Mouse (Mus musculus): ENCODE data around the gene Neurl4. TPM values are rescaled to one million over a fixed set of nuclear protein-coding genes. Genes with fewer than 3 reads are reported as not detected.
"Not testable (repeated sequence)": the region's sequence is repeated elsewhere in the genome, so short reads cannot be mapped to it uniquely, and the experiment has no call there.

Gene Neurl4
- polyA plus RNA-seq, 1 experiment = 32.4 TPM

DNA sequence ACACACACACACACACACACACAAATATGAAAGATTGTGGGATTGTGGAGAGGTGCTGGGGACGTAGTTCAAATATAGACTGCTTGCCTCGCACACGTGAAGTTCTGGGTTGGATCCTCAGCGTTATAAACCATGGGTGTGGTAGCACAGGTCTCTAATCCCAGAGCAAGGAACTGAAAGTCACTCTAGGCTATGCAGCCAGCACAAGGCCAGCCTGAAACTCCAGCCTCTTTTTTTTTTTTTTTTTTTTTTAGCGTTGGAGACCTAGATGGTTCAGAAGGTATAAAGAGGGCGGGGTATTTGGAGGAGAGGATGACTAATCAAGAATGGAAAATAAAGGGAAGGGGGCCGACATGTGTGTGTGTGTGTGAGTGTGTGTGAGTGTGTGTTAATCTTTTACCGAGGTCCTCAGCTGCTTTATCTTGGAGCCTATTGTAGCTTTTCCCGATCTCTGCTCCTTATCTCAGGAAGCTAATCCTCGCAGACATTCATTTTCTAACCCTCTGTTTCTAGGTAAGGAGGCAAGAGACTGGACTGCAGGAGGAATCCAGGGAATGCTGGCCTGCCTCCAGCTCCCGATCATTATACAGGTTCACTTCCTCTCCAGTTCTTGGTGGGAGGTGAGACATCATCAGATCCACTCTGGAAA lies 52.5 kb downstream of the Neurl4 start:
- TF ChIP-seq POLR2A (IDR thresholded peaks at IDR 0.05; ENCODE audit: insufficient read depth, low read length) (no peak), EP300 (IDR thresholded peaks at IDR 0.05; ENCODE audit: insufficient read depth, low read depth, low read length) (no peak), CTCF (IDR thresholded peaks at IDR 0.05; ENCODE audit: low read depth, low read length) (no peak)
- Histone ChIP-seq H3K36me3 (ENCODE audit: control insufficient read depth, insufficient read depth, low read length, poor library complexity, severe bottlenecking) (no peaks in the 10 kb centered on the region), H3K9ac (ENCODE audit: low read depth, poor library complexity, severe bottlenecking) (no peak overlapping the region), H3K9me3 (replicated peaks; ENCODE audit: control insufficient read depth, insufficient read depth, low read length, poor library complexity, severe bottlenecking) (no peaks in the 10 kb centered on the region), H3K4me1 (ENCODE audit: control insufficient read depth, insufficient read depth, low read length) (no peaks in the 10 kb centered on the region), H3K4me3 (ENCODE audit: low read depth, low read length) (no peak overlapping the region), H3K27ac (ENCODE audit: insufficient read depth, low read length) (no peak overlapping the region), H3K27me3 (ENCODE audit: control insufficient read depth, insufficient read depth, low read length, poor library complexity, severe bottlenecking) (no peaks in the 10 kb centered on the region)

DNA sequence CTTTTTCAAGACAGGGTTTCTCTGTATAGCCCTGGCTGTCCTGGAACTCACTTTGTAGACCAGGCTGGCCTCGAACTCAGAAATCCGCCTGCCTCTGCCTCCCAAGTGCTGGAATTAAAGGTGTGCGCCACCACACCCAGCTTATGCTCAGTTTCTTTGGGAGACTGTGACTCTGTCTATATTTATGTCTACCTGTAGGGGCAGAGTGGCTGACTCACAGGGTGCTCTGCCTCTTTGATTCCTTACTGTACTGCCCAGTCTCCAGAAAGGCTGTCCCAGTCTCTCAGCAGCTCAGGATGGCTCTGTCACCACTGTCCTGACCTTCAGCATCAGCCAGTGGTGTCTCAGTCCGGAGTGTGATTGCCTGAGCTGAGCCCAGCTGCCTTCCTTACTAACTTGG lies 54.7 kb downstream of the Neurl4 start:
- H3K36me3 ChIP-seq (ENCODE audit: control insufficient read depth, insufficient read depth, low read length, poor library complexity, severe bottlenecking); H3K27ac ChIP-seq (ENCODE audit: insufficient read depth, low read length); H3K4me3 ChIP-seq (ENCODE audit: low read depth, low read length); H3K9ac ChIP-seq (ENCODE audit: low read depth, poor library complexity, severe bottlenecking); H3K27me3 ChIP-seq (ENCODE audit: control insufficient read depth, insufficient read depth, low read length, poor library complexity, severe bottlenecking); H3K4me1 ChIP-seq (ENCODE audit: control insufficient read depth, insufficient read depth, low read length); H3K9me3 ChIP-seq (replicated peaks; ENCODE audit: control insufficient read depth, insufficient read depth, low read length, poor library complexity, severe bottlenecking): not testable (repeated sequence)

DNA sequence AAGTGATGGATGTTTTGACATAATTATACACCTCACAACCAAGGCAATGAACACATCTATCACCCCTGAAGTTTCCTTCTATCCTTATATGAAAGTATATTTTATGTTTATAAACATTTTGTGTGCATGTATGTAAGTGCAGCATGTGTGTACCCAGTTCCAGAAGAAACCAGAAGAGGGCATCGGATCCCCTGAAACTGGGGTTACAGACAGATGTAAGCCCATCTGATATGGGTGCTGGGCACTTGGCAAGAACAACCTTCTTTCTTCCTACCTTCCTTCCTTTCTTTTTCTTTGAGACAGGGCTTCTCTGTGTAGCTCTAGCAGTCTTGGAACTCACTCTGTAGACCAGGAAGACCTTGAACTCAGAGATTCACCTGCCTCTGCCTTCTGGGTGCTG lies 55.3 kb downstream of the Neurl4 start:
- TF ChIP-seq CTCF (IDR thresholded peaks at IDR 0.05; ENCODE audit: low read depth, low read length) = no peak
- no peak for TF ChIP-seq EP300 (IDR thresholded peaks at IDR 0.05; ENCODE audit: insufficient read depth, low read depth, low read length)
- TF ChIP-seq POLR2A (IDR thresholded peaks at IDR 0.05; ENCODE audit: insufficient read depth, low read length) = no peak
- H3K9me3 ChIP-seq (replicated peaks; ENCODE audit: control insufficient read depth, insufficient read depth, low read length, poor library complexity, severe bottlenecking) = no peaks in the 10 kb centered on the region
- no peaks in the 10 kb centered on the region for H3K4me1 ChIP-seq (ENCODE audit: control insufficient read depth, insufficient read depth, low read length)
- no peaks in the 10 kb centered on the region for H3K27me3 ChIP-seq (ENCODE audit: control insufficient read depth, insufficient read depth, low read length, poor library complexity, severe bottlenecking)
- no peak overlapping the region for H3K27ac ChIP-seq (ENCODE audit: insufficient read depth, low read length)
- no peak overlapping the region for H3K9ac ChIP-seq (ENCODE audit: low read depth, poor library complexity, severe bottlenecking)
- no peak overlapping the region for H3K4me3 ChIP-seq (ENCODE audit: low read depth, low read length)
- no peaks in the 10 kb centered on the region for H3K36me3 ChIP-seq (ENCODE audit: control insufficient read depth, insufficient read depth, low read length, poor library complexity, severe bottlenecking)

DNA sequence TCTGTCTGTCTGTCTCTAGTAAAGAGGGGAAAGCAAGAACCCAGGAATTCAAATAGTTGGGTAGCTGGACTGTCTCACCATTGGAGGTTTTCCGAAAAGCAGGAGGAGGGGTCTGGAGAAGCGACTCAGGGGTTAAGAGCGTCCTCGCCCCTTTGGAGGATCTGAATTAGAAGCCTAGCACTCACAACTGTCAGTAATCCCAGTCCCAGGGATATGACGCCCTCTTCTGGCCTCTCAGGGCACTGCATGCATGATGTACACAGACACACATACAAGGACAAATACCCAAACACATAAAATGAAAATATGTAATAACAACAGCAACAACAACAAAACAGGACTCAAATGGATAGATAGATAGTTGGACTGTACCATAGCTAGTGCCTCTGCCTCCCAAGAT lies 59.7 kb downstream of the Neurl4 start:
- TF ChIP-seq POLR2A (IDR thresholded peaks at IDR 0.05; ENCODE audit: insufficient read depth, low read length) (no peak), CTCF (IDR thresholded peaks at IDR 0.05; ENCODE audit: low read depth, low read length) (peak; percentile 73)
- Histone ChIP-seq H3K4me3 (ENCODE audit: low read depth, low read length) (no peak overlapping the region), H3K27ac (ENCODE audit: insufficient read depth, low read length) (no peak overlapping the region), H3K27me3 (ENCODE audit: control insufficient read depth, insufficient read depth, low read length, poor library complexity, severe bottlenecking) (no peaks in the 10 kb centered on the region), H3K9me3 (replicated peaks; ENCODE audit: control insufficient read depth, insufficient read depth, low read length, poor library complexity, severe bottlenecking) (no peaks in the 10 kb centered on the region), H3K36me3 (ENCODE audit: control insufficient read depth, insufficient read depth, low read length, poor library complexity, severe bottlenecking) (no peaks in the 10 kb centered on the region), H3K9ac (ENCODE audit: low read depth, poor library complexity, severe bottlenecking) (no peak overlapping the region), H3K4me1 (ENCODE audit: control insufficient read depth, insufficient read depth, low read length) (no peaks in the 10 kb centered on the region)

DNA sequence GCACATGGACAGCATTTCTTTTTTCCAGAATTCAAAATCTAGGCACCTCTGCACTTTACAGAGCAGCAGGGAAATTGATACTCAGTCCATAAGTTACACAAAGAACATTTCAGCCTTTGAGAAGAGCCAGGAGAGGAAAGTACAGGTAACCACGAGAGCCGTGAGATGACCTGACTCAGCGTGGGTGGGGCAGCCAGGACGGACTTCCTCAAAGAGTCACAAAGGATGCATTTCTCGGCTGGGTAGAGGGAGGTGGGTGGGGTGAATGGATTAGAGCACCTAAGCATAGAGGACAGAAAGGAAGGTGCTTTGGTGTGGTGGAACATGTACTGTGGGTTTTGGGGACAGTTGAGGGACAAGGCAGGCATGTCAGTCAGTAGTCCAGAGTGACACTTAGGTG lies 61.0 kb downstream of the Neurl4 start:
- H3K4me3 ChIP-seq (ENCODE audit: low read depth, low read length) = no peak overlapping the region
- H3K9ac ChIP-seq (ENCODE audit: low read depth, poor library complexity, severe bottlenecking) = no peak overlapping the region
- no peaks in the 10 kb centered on the region for H3K4me1 ChIP-seq (ENCODE audit: control insufficient read depth, insufficient read depth, low read length)
- no peaks in the 10 kb centered on the region for H3K27me3 ChIP-seq (ENCODE audit: control insufficient read depth, insufficient read depth, low read length, poor library complexity, severe bottlenecking)
- TF ChIP-seq POLR2A (IDR thresholded peaks at IDR 0.05; ENCODE audit: insufficient read depth, low read length) (no peak), EP300 (IDR thresholded peaks at IDR 0.05; ENCODE audit: insufficient read depth, low read depth, low read length) (no peak), CTCF (IDR thresholded peaks at IDR 0.05; ENCODE audit: low read depth, low read length) (no peak)
- H3K27ac ChIP-seq (ENCODE audit: insufficient read depth, low read length) = no peak overlapping the region
- H3K9me3 ChIP-seq (replicated peaks; ENCODE audit: control insufficient read depth, insufficient read depth, low read length, poor library complexity, severe bottlenecking) = no peaks in the 10 kb centered on the region
- no peaks in the 10 kb centered on the region for H3K36me3 ChIP-seq (ENCODE audit: control insufficient read depth, insufficient read depth, low read length, poor library complexity, severe bottlenecking)

Other genes with a start within 250 kb of the Neurl4 start
- gene Sox15, start 245.8 kb upstream of the Neurl4 start, polyA plus RNA-seq (2011; ENCODE audit: insufficient read depth, insufficient read length, low read depth, missing spikeins) = 45.2 and 48.1 TPM in 2 replicates
- gene Mpdu1, start 238.4 kb upstream of the Neurl4 start, polyA plus RNA-seq (2011; ENCODE audit: insufficient read depth, insufficient read length, low read depth, missing spikeins) = 65.7 and 71.0 TPM in 2 replicates
- gene Cd68, start 234.9 kb upstream of the Neurl4 start, polyA plus RNA-seq (2011; ENCODE audit: insufficient read depth, insufficient read length, low read depth, missing spikeins) = 32.9 and 36.2 TPM in 2 replicates
- 1,464 and 1,502 TPM in 2 replicates for gene Eif4a1, start 228.6 kb upstream of the Neurl4 start, polyA plus RNA-seq (2011; ENCODE audit: insufficient read depth, insufficient read length, low read depth, missing spikeins)
- 198 and 221 TPM in 2 replicates for gene Senp3, start 219.0 kb upstream of the Neurl4 start, polyA plus RNA-seq (2011; ENCODE audit: insufficient read depth, insufficient read length, low read depth, missing spikeins)
- gene Tnfsf13, start 215.3 kb upstream of the Neurl4 start, polyA plus RNA-seq (2011; ENCODE audit: insufficient read depth, insufficient read length, low read depth, missing spikeins) = 1.3 and 2.9 TPM in 2 replicates
- 3.4 and 4.1 TPM in 2 replicates for gene Tnfsf12, start 205.2 kb upstream of the Neurl4 start, polyA plus RNA-seq (2011; ENCODE audit: insufficient read depth, insufficient read length, low read depth, missing spikeins)
- gene Tnfsfm13, start 205.0 kb upstream of the Neurl4 start, polyA plus RNA-seq (2011; ENCODE audit: insufficient read depth, insufficient read length, low read depth, missing spikeins) = 1.9 and 3.6 TPM in 2 replicates
- gene Polr2a, start 142.4 kb upstream of the Neurl4 start, polyA plus RNA-seq (2011; ENCODE audit: insufficient read depth, insufficient read length, low read depth, missing spikeins) = 102 and 103 TPM in 2 replicates
- gene Slc35g3, start 139.1 kb upstream of the Neurl4 start, polyA plus RNA-seq (2011; ENCODE audit: insufficient read depth, insufficient read length, low read depth, missing spikeins) = not detected in 2 replicates
- 3.6 and 4.8 TPM in 2 replicates for gene Zbtb4, start 135.2 kb upstream of the Neurl4 start, polyA plus RNA-seq (2011; ENCODE audit: insufficient read depth, insufficient read length, low read depth, missing spikeins)
- 10.1 and 12.1 TPM in 2 replicates for gene Chrnb1, start 105.1 kb upstream of the Neurl4 start, polyA plus RNA-seq (2011; ENCODE audit: insufficient read depth, insufficient read length, low read depth, missing spikeins)
- gene Fgf11, start 99.2 kb upstream of the Neurl4 start, polyA plus RNA-seq (2011; ENCODE audit: insufficient read depth, insufficient read length, low read depth, missing spikeins) = 1.8 and 2.5 TPM in 2 replicates
- gene Tmem102, start 95.4 kb upstream of the Neurl4 start, polyA plus RNA-seq (2011; ENCODE audit: insufficient read depth, insufficient read length, low read depth, missing spikeins) = 10.1 and 11.6 TPM in 2 replicates
- not detected in 2 replicates for gene Gm39566, start 85.8 kb upstream of the Neurl4 start, polyA plus RNA-seq (2011; ENCODE audit: insufficient read depth, insufficient read length, low read depth, missing spikeins)
- gene Spem2, start 82.6 kb upstream of the Neurl4 start, polyA plus RNA-seq (2011; ENCODE audit: insufficient read depth, insufficient read length, low read depth, missing spikeins) = not detected in 2 replicates
- gene Spem1, start 78.9 kb upstream of the Neurl4 start, polyA plus RNA-seq (2011; ENCODE audit: insufficient read depth, insufficient read length, low read depth, missing spikeins) = not detected in 2 replicates
- 19.6 and 25.4 TPM in 2 replicates for gene Nlgn2, start 63.3 kb upstream of the Neurl4 start, polyA plus RNA-seq (2011; ENCODE audit: insufficient read depth, insufficient read length, low read depth, missing spikeins)
- gene Tmem256, start 62.6 kb upstream of the Neurl4 start, polyA plus RNA-seq (2011; ENCODE audit: insufficient read depth, insufficient read length, low read depth, missing spikeins) = 97.1 and 103 TPM in 2 replicates
- gene Plscr3, start 54.7 kb upstream of the Neurl4 start, polyA plus RNA-seq (2011; ENCODE audit: insufficient read depth, insufficient read length, low read depth, missing spikeins) = 27.2 and 31.2 TPM in 2 replicates
- gene Tnk1, start 42.3 kb upstream of the Neurl4 start, polyA plus RNA-seq (2011; ENCODE audit: insufficient read depth, insufficient read length, low read depth, missing spikeins) = 15.6 and 19.6 TPM in 2 replicates
- gene Tmem95, start 23.1 kb upstream of the Neurl4 start, polyA plus RNA-seq (2011; ENCODE audit: insufficient read depth, insufficient read length, low read depth, missing spikeins) = not detected in 2 replicates
- gene Kctd11, start 19.7 kb upstream of the Neurl4 start, polyA plus RNA-seq (2011; ENCODE audit: insufficient read depth, insufficient read length, low read depth, missing spikeins) = 5.2 and 6.3 TPM in 2 replicates
- gene Acap1, start 5.5 kb upstream of the Neurl4 start, polyA plus RNA-seq (2011; ENCODE audit: insufficient read depth, insufficient read length, low read depth, missing spikeins) = 1.5 and 2.3 TPM in 2 replicates
- 11.6 and 13.1 TPM in 2 replicates for gene 2810408A11Rik, start 85 bp upstream of the Neurl4 start, polyA plus RNA-seq (2011; ENCODE audit: insufficient read depth, insufficient read length, low read depth, missing spikeins)
- 23.9 and 24.4 TPM in 2 replicates for gene Gps2, start 12.8 kb downstream of the Neurl4 start, polyA plus RNA-seq (2011; ENCODE audit: insufficient read depth, insufficient read length, low read depth, missing spikeins)
- 1,015 and 1,063 TPM in 2 replicates for gene Eif5a, start 20.9 kb downstream of the Neurl4 start, polyA plus RNA-seq (2011; ENCODE audit: insufficient read depth, insufficient read length, low read depth, missing spikeins)
- 55.2 and 57.2 TPM in 2 replicates for gene Ybx2, start 34.7 kb downstream of the Neurl4 start, polyA plus RNA-seq (2011; ENCODE audit: insufficient read depth, insufficient read length, low read depth, missing spikeins)
- 2.7 and 3.2 TPM in 2 replicates for gene Slc2a4, start 47.1 kb downstream of the Neurl4 start, polyA plus RNA-seq (2011; ENCODE audit: insufficient read depth, insufficient read length, low read depth, missing spikeins)
- gene Cldn7, start 63.7 kb downstream of the Neurl4 start, polyA plus RNA-seq (2011; ENCODE audit: insufficient read depth, insufficient read length, low read depth, missing spikeins) = 106 and 144 TPM in 2 replicates
- 61.9 and 63.4 TPM in 2 replicates for gene Ctdnep1, start 80.1 kb downstream of the Neurl4 start, polyA plus RNA-seq (2011; ENCODE audit: insufficient read depth, insufficient read length, low read depth, missing spikeins)
- gene Elp5, start 81.4 kb downstream of the Neurl4 start, polyA plus RNA-seq (2011; ENCODE audit: insufficient read depth, insufficient read length, low read depth, missing spikeins) = 77.6 and 80.1 TPM in 2 replicates
- gene Gabarap, start 90.1 kb downstream of the Neurl4 start, polyA plus RNA-seq (2011; ENCODE audit: insufficient read depth, insufficient read length, low read depth, missing spikeins) = 141 and 144 TPM in 2 replicates
- 75.6 and 83.0 TPM in 2 replicates for gene Phf23, start 94.7 kb downstream of the Neurl4 start, polyA plus RNA-seq (2011; ENCODE audit: insufficient read depth, insufficient read length, low read depth, missing spikeins)
- gene Dvl2, start 99.5 kb downstream of the Neurl4 start, polyA plus RNA-seq (2011; ENCODE audit: insufficient read depth, insufficient read length, low read depth, missing spikeins) = 60.1 and 63.3 TPM in 2 replicates
- gene Acadvl, start 114.3 kb downstream of the Neurl4 start, polyA plus RNA-seq (2011; ENCODE audit: insufficient read depth, insufficient read length, low read depth, missing spikeins) = 17.1 and 19.8 TPM in 2 replicates
- 17.1 and 25.7 TPM in 2 replicates for gene Dlg4, start 115.9 kb downstream of the Neurl4 start, polyA plus RNA-seq (2011; ENCODE audit: insufficient read depth, insufficient read length, low read depth, missing spikeins)
- gene Asgr1, start 153.0 kb downstream of the Neurl4 start, polyA plus RNA-seq (2011; ENCODE audit: insufficient read depth, insufficient read length, low read depth, missing spikeins) = not detected in 2 replicates
- gene Asgr2, start 191.6 kb downstream of the Neurl4 start, polyA plus RNA-seq (2011; ENCODE audit: insufficient read depth, insufficient read length, low read depth, missing spikeins) = not detected in 2 replicates
- gene Mgl2, start 229.3 kb downstream of the Neurl4 start, polyA plus RNA-seq (2011; ENCODE audit: insufficient read depth, insufficient read length, low read depth, missing spikeins) = 0.37 and 0.43 TPM in 2 replicates